Mouse (Mus musculus) adrenal gland, postnatal 0 days (tissue): ENCODE data around the gene Lrsam1. TPM values are rescaled to one million over a fixed set of nuclear protein-coding genes. Genes with fewer than 3 reads are reported as not detected.

Experiments used
- polyA plus RNA-seq: library from polyadenylated mRNA; unstranded; fragments of >200 nt; fragmentation: Nextera tagmentation; extraction: Ambion mirVana; gene quantifications from 2 replicates; pipeline ENCODE4 v1.2.1, GENCODE M21; 2015

Lrsam1 gene
- 8.5 and 8.9 TPM in 2 replicates for polyA plus RNA-seq

DNA sequence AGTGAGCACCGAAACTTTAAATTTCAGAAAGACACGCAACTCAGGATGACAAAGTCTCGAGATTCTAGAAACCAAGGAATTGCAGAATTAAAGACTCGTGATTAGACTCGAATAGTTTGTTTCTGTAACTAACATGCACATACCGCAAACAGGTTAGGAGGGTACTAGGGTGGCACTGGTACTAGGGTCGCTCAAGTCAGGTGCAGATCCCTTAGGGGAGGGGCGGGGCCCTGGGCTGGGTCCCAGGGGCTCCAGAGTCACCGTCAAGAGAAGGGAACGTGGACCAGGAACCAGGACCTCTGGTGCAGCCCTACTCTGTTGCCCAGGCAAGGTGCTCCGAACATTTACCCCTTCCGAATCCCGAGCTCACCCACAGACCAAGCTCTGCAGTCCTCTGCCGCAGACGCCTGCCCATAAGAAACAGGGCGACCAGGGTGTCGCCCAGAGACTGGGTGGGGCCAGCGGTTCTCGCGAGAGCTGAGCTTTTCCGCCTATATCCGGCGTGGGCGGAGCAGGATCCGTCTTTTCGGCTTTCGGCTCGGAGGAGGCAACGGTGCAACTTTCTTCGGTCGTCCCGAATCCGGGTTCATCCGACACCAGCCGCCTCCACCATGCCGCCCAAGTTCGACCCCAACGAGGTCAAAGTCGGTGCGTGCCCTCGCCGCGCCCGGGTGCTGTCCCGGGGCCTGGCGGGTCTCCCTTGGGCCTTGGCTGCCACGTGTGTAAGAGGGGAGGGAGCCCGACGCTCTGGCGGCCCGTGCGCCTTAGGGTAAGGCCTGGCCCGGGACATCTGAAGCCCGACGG is at the start of gene Lrsam1, which contains the start of gene Rpl12:
Gene Lrsam1 (minus strand): TSS at position 423 of the 804 bp plus-strand sequence.
Gene Rpl12 (plus strand): TSS at position 368 of the 804 bp plus-strand sequence.

DNA sequence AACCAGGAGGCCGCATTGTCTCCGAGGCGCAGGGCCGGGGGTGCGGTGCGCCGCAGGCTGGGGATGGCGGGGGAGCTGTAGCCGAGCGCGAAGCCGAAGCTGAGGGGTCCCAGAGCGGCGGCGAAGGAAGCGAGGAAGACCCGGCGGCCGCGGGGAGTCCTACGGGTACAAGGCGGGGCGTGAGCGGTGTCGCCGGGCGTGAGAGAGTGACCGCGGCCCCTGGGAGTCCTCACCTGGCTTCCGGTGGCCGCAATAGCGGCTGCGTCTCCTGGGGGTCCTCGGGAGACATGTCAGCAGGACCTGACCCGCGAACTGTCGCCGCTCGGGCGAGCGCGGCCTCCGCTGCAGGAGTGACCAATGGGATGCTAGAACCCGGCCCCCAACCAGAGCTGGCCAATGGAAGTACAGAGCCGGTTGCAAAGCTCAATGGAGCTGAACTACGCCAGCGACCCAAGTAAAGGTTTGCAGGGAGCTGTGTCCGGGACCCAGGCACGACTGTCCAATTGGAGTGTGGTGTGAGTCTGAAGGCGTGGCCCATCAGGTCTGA is 20.4 kb upstream of the Lrsam1 start, which contains the start of gene Slc2a8:
Gene Slc2a8 (minus strand): TSS at position 359 of the 547 bp plus-strand sequence.

DNA sequence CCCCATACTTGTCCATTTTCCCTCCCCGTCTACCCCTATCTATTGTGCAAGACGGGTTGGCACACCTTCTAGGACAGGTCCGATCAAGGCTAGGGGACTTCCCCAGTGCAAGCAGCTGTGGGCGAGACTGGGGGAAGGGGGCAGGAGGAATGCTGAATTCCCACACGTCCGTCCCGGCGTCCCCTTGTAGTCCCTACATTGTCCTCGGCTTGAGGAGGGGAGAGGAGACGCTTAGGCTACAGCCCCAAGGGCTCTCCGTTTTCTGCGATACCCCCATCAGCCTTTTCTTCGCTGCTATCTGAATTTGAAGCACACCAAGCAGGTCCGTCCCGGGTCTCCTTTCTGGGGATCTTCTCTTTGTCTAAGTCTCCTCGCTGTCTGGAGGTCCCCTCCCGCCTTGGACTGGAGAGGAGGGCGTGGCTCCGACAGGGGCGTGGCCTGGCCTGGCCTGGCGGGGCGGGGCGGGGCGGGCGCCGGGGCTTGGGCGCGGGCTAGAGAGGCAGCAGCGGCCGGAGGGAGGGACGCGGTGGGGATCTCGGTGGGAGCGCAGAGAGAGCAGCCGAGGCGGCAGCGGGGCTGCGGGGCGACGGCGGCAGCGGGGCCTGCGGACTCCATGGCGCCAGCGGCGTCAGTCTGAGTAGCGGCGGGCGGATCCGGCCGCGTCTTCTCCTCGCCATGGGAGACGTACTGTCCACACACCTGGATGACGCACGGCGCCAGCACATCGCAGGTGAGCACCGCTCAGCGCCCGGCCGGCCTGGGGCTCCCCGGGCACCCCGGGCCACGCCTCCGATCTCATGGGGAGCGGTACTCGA is 85.5 kb downstream of the Lrsam1 start, which contains the start of gene Fam129b:
Gene Fam129b (plus strand): TSS at position 440 of the 815 bp plus-strand sequence.

Other genes with a start within 250 kb of the Lrsam1 start
- gene Cdk9, start 248.5 kb downstream of the Lrsam1 start, polyA plus RNA-seq = 68.7 and 83.3 TPM in 2 replicates
- gene Sh2d3c, start 240.6 kb downstream of the Lrsam1 start, polyA plus RNA-seq = 23.3 and 23.8 TPM in 2 replicates
- gene 6330409D20Rik, start 220.6 kb downstream of the Lrsam1 start, polyA plus RNA-seq = 0.61 and 0.76 TPM in 2 replicates
- gene Tor2a, start 204.4 kb downstream of the Lrsam1 start, polyA plus RNA-seq = 36.1 and 50.2 TPM in 2 replicates
- gene Ttc16, start 186.0 kb downstream of the Lrsam1 start, polyA plus RNA-seq = 0.07 TPM in 1 of 2 replicates, not detected in the other
- gene Ptrh1, start 185.8 kb downstream of the Lrsam1 start, polyA plus RNA-seq = 2.3 and 3.2 TPM in 2 replicates
- 0.11 TPM in 1 of 2 replicates, not detected in the other for gene Cfap157, start 177.2 kb downstream of the Lrsam1 start, polyA plus RNA-seq
- gene Stxbp1, start 114.4 kb downstream of the Lrsam1 start, polyA plus RNA-seq = 24.2 and 45.3 TPM in 2 replicates
- gene Fam129b, start 85.5 kb downstream of the Lrsam1 start, polyA plus RNA-seq = 22.0 and 34.5 TPM in 2 replicates
- 137 and 195 TPM in 2 replicates for gene Rpl12, start 55 bp downstream of the Lrsam1 start, polyA plus RNA-seq
- 18.7 and 30.2 TPM in 2 replicates for gene Slc2a8, start 20.5 kb upstream of the Lrsam1 start, polyA plus RNA-seq
- 17.4 and 34.2 TPM in 2 replicates for gene Garnl3, start 170.0 kb upstream of the Lrsam1 start, polyA plus RNA-seq